Mouse (Mus musculus): ENCODE measurements around the gene Bcat1. TPM values are rescaled to one million over a fixed set of nuclear protein-coding genes. Genes with fewer than 3 reads are reported as not detected.

The Bcat1 gene
- polyA plus RNA-seq, 1 experiment from 2014 or later, result 105 TPM

DNA sequence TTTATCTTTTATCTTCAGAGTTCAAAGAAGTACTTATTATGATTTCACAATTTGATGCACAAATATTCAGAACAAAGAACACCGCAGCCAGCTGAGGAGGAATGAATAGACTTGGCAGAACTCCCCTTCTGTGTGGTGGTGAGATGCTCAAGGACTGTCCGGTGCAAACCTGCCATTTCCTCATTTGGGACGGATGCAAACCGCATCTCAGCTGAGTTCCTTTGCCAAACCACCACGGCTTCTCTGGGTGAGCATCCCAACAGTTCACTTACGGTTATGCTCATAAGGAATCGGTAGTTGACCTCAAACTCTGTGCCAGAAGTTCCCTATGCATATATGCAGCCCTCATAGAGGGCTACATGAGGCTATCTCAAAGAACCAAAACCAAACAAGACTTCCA is 6.6 kb downstream of the Bcat1 start:
- H3K4me1 ChIP-seq (ENCODE audit: control insufficient read depth, insufficient read depth, low read length), result no peaks in the 10 kb centered on the region
- ATAC-seq, result no peak
- WGBS, result 90% methylated on average over 7 of the region's 7 CpGs

DNA sequence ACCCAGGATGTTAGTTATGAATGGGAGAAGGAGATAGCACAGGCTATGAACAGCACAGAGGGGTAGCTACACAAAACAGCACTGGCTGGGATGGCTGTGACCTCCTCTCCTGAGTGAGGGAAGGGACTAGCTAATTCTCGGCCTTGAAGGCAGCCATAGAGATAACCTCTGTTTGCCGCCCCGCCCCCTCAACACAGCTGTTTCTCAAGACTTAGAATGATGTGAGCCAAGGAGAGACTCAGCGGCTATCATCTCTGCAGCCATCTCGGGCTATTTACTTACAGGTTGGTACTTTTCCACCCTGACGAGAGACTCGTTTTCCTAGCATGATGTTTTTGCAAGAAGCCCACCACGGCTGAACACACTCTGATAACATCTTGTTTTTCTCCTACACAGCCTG is 8.3 kb downstream of the Bcat1 start:
- H3K9me3 ChIP-seq (replicated peaks; ENCODE audit: control insufficient read depth, low read length), result no peaks in the 10 kb centered on the region
- no peak overlapping the region for H3K27ac ChIP-seq (ENCODE audit: low read depth, low read length)
- no peaks in the 10 kb centered on the region for H3K36me3 ChIP-seq (ENCODE audit: control insufficient read depth, insufficient read depth, low read length)
- ATAC-seq (no peak), DNase-seq (ENCODE audit: low spot score) (no peak)
- H3K4me1 ChIP-seq (ENCODE audit: control insufficient read depth, insufficient read depth, low read length), result no peaks in the 10 kb centered on the region
- no peak overlapping the region for H3K9ac ChIP-seq (ENCODE audit: low read length)
- no peak overlapping the region for H3K4me2 ChIP-seq (ENCODE audit: low read length)
- H3K4me3 ChIP-seq (ENCODE audit: low read depth, low read length), result no peak overlapping the region
- no peaks in the 10 kb centered on the region for H3K27me3 ChIP-seq (replicated peaks; ENCODE audit: control insufficient read depth, insufficient read depth, low read length)
- 86% methylated on average over 8 of the region's 8 CpGs for WGBS

More for the DNA sequence above, 6.6 kb downstream of the Bcat1 start:
- H3K36me3 ChIP-seq (ENCODE audit: control insufficient read depth, insufficient read depth, low read length), result no peaks in the 10 kb centered on the region
- H3K4me3 ChIP-seq (ENCODE audit: low read depth, low read length), result no peak overlapping the region
- DNase-seq (ENCODE audit: low spot score), result no peak
- no peak overlapping the region for H3K4me2 ChIP-seq (ENCODE audit: low read length)
- H3K27ac ChIP-seq (ENCODE audit: low read depth, low read length), result no peak overlapping the region
- H3K27me3 ChIP-seq (replicated peaks; ENCODE audit: control insufficient read depth, insufficient read depth, low read length), result no peaks in the 10 kb centered on the region
- H3K9me3 ChIP-seq (replicated peaks; ENCODE audit: control insufficient read depth, low read length), result no peaks in the 10 kb centered on the region
- H3K9ac ChIP-seq (ENCODE audit: low read length), result no peak overlapping the region

DNA sequence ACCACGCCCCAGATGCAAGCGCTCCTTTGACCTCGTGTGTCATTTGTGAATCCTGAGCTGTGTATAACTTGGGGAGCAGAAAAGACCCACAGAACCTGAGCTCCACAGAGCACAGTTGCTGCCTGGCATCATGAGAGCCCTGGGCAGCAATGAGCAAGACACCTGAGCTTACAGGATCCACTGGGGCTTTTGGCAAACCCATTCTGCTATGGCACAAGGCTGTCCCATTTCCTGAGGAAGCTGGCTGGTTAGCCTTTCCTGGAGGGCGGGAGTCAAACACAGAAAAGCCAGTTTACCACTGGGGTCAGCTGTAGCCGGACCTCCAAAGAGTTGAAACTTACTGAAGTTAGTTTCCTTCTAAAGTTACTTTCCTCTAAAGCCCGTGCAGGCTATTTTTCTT is 9.6 kb downstream of the Bcat1 start:
- H3K4me3 ChIP-seq (ENCODE audit: low read depth, low read length), result no peak overlapping the region
- H3K9me3 ChIP-seq (replicated peaks; ENCODE audit: control insufficient read depth, low read length), result no peaks in the 10 kb centered on the region
- WGBS, result 89% methylated on average over 6 of the region's 6 CpGs
- no peak overlapping the region for H3K4me2 ChIP-seq (ENCODE audit: low read length)
- DNase-seq (ENCODE audit: low spot score) (no peak), ATAC-seq (no peak)
- H3K36me3 ChIP-seq (ENCODE audit: control insufficient read depth, insufficient read depth, low read length), result no peaks in the 10 kb centered on the region
- H3K27ac ChIP-seq (ENCODE audit: low read depth, low read length), result no peak overlapping the region
- H3K4me1 ChIP-seq (ENCODE audit: control insufficient read depth, insufficient read depth, low read length), result no peaks in the 10 kb centered on the region
- H3K9ac ChIP-seq (ENCODE audit: low read length), result no peak overlapping the region
- H3K27me3 ChIP-seq (replicated peaks; ENCODE audit: control insufficient read depth, insufficient read depth, low read length), result no peaks in the 10 kb centered on the region

DNA sequence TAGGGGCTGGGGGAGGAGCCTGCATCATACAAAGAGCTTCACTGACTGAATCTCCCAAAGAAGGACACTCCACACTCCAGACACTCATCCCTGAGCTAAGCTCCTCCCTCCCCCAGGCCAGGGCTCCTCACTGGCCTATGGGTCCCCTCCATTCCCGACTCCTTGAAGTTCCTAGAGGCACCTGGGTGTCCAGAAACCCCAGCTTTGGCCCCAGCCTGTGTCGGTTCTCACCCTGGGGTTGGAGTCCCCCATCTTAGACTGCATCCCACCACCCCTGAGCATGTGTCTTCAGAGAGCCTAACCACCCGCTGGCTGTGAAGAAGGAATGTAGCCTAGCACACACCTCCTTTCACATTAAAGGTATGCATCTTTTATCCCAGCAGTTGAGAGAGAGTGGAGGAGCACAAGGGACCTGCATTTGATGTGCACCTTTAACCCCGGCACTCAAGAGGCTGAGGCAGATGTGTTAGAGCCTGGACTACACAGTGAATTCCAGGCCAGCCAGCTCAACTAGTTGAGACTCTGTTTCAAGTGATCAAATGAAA is 10.6 kb downstream of the Bcat1 start:
- no peak overlapping the region for H3K4me3 ChIP-seq (ENCODE audit: low read depth, low read length)
- no peaks in the 10 kb centered on the region for H3K9me3 ChIP-seq (replicated peaks; ENCODE audit: control insufficient read depth, low read length)
- ATAC-seq (no peak), DNase-seq (ENCODE audit: low spot score) (no peak)
- no peak overlapping the region for H3K4me2 ChIP-seq (ENCODE audit: low read length)
- H3K36me3 ChIP-seq (ENCODE audit: control insufficient read depth, insufficient read depth, low read length), result no peaks in the 10 kb centered on the region
- no peak overlapping the region for H3K27ac ChIP-seq (ENCODE audit: low read depth, low read length)
- H3K9ac ChIP-seq (ENCODE audit: low read length), result no peak overlapping the region
- no peaks in the 10 kb centered on the region for H3K4me1 ChIP-seq (ENCODE audit: control insufficient read depth, insufficient read depth, low read length)
- no peaks in the 10 kb centered on the region for H3K27me3 ChIP-seq (replicated peaks; ENCODE audit: control insufficient read depth, insufficient read depth, low read length)
- 90% methylated on average over 4 of the region's 4 CpGs for WGBS

DNA sequence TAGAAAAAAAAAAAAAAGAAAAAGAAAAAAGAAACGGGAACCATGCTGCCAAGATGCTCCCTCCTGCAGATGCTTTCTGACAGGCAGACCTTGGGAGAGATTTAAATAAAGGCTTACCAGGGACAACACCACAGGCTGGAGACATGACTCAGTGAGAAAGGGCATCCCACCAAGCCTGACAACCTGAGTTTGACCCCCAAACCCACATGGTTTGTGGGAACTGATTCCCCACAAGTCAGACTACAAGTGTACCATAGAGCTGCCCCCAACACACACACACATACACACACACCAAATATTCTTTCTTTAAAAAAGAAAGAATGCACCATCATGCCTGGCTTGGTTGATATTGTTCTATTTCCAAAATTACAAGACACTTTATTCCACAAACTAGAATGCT is 11.9 kb downstream of the Bcat1 start:
- no peaks in the 10 kb centered on the region for H3K27me3 ChIP-seq (replicated peaks; ENCODE audit: control insufficient read depth, insufficient read depth, low read length)
- 63% methylated on average over 1 of the region's 1 CpGs for WGBS
- no peaks in the 10 kb centered on the region for H3K4me1 ChIP-seq (ENCODE audit: control insufficient read depth, insufficient read depth, low read length)
- H3K9ac ChIP-seq (ENCODE audit: low read length), result no peak overlapping the region
- DNase-seq (ENCODE audit: low spot score) (no peak), ATAC-seq (no peak)
- H3K27ac ChIP-seq (ENCODE audit: low read depth, low read length), result no peak overlapping the region
- no peaks in the 10 kb centered on the region for H3K9me3 ChIP-seq (replicated peaks; ENCODE audit: control insufficient read depth, low read length)
- H3K4me3 ChIP-seq (ENCODE audit: low read depth, low read length), result no peak overlapping the region
- H3K4me2 ChIP-seq (ENCODE audit: low read length), result no peak overlapping the region
- H3K36me3 ChIP-seq (ENCODE audit: control insufficient read depth, insufficient read depth, low read length), result no peaks in the 10 kb centered on the region

DNA sequence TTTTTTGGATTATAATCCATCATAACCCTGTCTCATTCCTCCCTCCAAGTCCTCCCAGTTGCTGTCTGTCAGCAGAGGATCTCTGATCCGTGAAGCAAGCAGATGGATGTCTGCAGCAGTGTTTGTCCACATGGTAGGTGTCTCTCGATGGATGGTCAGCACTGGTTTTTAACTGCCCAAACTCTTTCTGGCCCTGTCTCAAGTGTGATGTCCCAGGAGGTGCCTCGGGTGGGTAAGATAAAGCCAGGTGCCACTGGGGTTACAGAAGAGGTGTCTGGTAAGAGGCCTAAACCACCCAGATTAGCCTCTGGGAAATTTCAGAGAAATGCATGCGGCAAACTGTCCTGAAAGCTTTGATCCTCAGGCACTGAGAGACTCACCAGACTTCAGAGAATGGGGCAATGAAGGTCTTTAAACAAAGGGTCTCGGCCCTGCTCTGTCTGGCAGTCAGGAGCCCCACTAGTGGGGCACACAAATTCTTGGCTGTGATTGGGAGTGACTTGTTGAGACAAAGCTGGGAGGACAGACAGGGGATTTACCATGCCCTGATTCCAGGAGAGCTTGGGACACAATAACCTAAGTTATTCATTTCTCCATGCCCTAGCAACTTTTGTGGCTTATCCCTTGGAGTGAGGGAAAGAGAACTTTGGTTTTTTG is 12.6 kb downstream of the Bcat1 start:
- Histone ChIP-seq H3K4me1 (ENCODE audit: control insufficient read depth, insufficient read depth, low read length) (no peaks in the 10 kb centered on the region), H3K27ac (ENCODE audit: low read depth, low read length) (no peak overlapping the region), H3K27me3 (replicated peaks; ENCODE audit: control insufficient read depth, insufficient read depth, low read length) (no peaks in the 10 kb centered on the region), H3K36me3 (ENCODE audit: control insufficient read depth, insufficient read depth, low read length) (no peaks in the 10 kb centered on the region), H3K9me3 (replicated peaks; ENCODE audit: control insufficient read depth, low read length) (no peaks in the 10 kb centered on the region), H3K4me3 (ENCODE audit: low read depth, low read length) (no peak overlapping the region), H3K9ac (ENCODE audit: low read length) (no peak overlapping the region), H3K4me2 (ENCODE audit: low read length) (no peak overlapping the region)
- WGBS, result 65% methylated on average over 5 of the region's 5 CpGs
- no peak for ATAC-seq
- no peak for DNase-seq (ENCODE audit: low spot score)

DNA sequence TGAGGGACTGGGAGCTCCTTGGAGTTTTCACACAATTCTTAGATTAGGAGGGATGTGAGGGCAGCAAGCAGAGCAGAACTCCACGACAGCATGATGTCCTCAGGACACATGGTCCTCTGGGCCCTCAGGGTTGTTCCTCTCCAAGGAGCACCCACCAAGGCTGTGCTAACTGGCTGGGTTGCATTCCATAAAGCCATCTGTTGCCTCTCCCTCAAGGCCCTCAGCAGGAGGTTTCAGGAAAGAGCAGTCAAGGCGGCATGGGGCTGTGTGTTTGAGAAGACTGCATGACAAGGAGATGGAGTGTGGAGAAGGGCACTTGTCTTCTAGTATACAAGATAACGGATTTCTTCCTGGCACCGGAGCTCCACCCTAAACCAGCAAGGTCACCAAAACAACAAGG is 13.2 kb downstream of the Bcat1 start:
- no peak for ATAC-seq
- Histone ChIP-seq H3K4me2 (ENCODE audit: low read length) (no peak overlapping the region), H3K36me3 (ENCODE audit: control insufficient read depth, insufficient read depth, low read length) (no peaks in the 10 kb centered on the region), H3K9ac (ENCODE audit: low read length) (no peak overlapping the region), H3K27ac (ENCODE audit: low read depth, low read length) (no peak overlapping the region), H3K4me1 (ENCODE audit: control insufficient read depth, insufficient read depth, low read length) (no peaks in the 10 kb centered on the region), H3K4me3 (ENCODE audit: low read depth, low read length) (no peak overlapping the region), H3K27me3 (replicated peaks; ENCODE audit: control insufficient read depth, insufficient read depth, low read length) (no peaks in the 10 kb centered on the region), H3K9me3 (replicated peaks; ENCODE audit: control insufficient read depth, low read length) (no peaks in the 10 kb centered on the region)
- no peak for DNase-seq (ENCODE audit: low spot score)
- WGBS, result 74% methylated on average over 4 of the region's 4 CpGs

DNA sequence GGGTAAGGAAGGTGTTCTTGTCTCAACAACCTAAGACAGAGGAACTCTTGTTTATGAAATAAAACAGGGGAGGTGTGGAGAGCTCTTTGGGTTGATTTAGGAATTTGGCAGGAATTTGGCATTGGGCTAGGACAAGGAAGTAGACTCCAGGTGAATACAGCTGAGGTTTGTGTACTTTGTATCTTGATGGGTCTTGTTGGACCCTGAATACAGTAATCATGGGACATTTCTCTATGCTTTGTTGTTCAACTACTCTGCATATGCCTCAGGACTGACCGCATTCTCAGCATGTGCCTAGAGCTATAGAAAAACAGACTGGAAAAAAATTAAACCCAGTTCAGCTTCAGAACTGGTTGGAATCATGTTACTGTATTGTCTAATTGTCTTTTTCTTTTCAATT is 14.6 kb downstream of the Bcat1 start:
- H3K9ac ChIP-seq (ENCODE audit: low read length), result no peak overlapping the region
- WGBS, result 87% methylated on average over 1 of the region's 1 CpGs
- no peaks in the 10 kb centered on the region for H3K36me3 ChIP-seq (ENCODE audit: control insufficient read depth, insufficient read depth, low read length)
- H3K4me3 ChIP-seq (ENCODE audit: low read depth, low read length), result no peak overlapping the region
- no peaks in the 10 kb centered on the region for H3K9me3 ChIP-seq (replicated peaks; ENCODE audit: control insufficient read depth, low read length)
- ATAC-seq (no peak), DNase-seq (ENCODE audit: low spot score) (no peak)
- no peaks in the 10 kb centered on the region for H3K4me1 ChIP-seq (ENCODE audit: control insufficient read depth, insufficient read depth, low read length)
- no peak overlapping the region for H3K27ac ChIP-seq (ENCODE audit: low read depth, low read length)
- H3K4me2 ChIP-seq (ENCODE audit: low read length), result no peak overlapping the region
- no peaks in the 10 kb centered on the region for H3K27me3 ChIP-seq (replicated peaks; ENCODE audit: control insufficient read depth, insufficient read depth, low read length)

DNA sequence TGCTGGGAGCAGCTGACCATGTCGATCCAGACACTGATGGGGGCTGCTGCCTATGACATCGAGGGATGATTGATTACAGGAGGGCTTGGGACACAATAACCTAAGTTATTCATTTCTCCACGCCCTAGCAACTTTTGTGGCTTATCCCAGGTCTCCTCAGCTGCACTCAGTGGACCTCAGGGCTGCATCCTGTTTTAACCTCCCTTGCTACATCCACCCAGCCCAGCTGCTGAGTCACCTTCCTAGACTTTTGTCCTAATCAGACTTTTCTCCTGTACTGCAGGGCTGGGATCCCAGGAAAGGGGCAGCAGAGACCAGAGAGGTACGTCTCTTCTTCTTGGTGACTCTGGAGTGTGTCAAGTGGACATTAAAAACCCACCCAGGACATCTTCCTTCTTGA is 19.9 kb downstream of the Bcat1 start:
- no peak overlapping the region for H3K27ac ChIP-seq (ENCODE audit: low read depth, low read length)
- WGBS, result 91% methylated on average over 4 of the region's 4 CpGs
- no peak overlapping the region for H3K9ac ChIP-seq (ENCODE audit: low read length)
- no peak overlapping the region for H3K4me2 ChIP-seq (ENCODE audit: low read length)
- no peak overlapping the region for H3K4me3 ChIP-seq (ENCODE audit: low read depth, low read length)
- no peaks in the 10 kb centered on the region for H3K36me3 ChIP-seq (ENCODE audit: control insufficient read depth, insufficient read depth, low read length)
- H3K9me3 ChIP-seq (replicated peaks; ENCODE audit: control insufficient read depth, low read length), result no peaks in the 10 kb centered on the region
- no peaks in the 10 kb centered on the region for H3K27me3 ChIP-seq (replicated peaks; ENCODE audit: control insufficient read depth, insufficient read depth, low read length)
- DNase-seq (ENCODE audit: low spot score) (no peak), ATAC-seq (no peak)
- no peaks in the 10 kb centered on the region for H3K4me1 ChIP-seq (ENCODE audit: control insufficient read depth, insufficient read depth, low read length)
